Mouse (Mus musculus): ENCODE results near the gene Slc16a4. TPM values are rescaled to one million over a fixed set of nuclear protein-coding genes. Genes with fewer than 3 reads are reported as not detected.

Slc16a4 gene
- 2.6 and 2.8 TPM in 2 replicates for polyA plus RNA-seq (2012; rRNA removed)

GRCm38 (mm10) chr3:107290764-107291381 lies at the start of gene Slc16a4:
TSS of gene Slc16a4 (plus strand) at chr3:107291230.
- H3K27me3 ChIP-seq (ENCODE audit: control insufficient read depth, insufficient read depth, low read length), result no peaks in the 10 kb centered on the region
- 0 out of 2 replicates have a peak within 1 kb of the TSS, but pooled peaks have one; percentile 21 for H3K27ac ChIP-seq (ENCODE audit: insufficient read depth, low read length)
- DNase-seq, result peak in 1 of 2 experiments; percentile 10
- no peak within 1 kb of the TSS for H3K4me3 ChIP-seq (replicated peaks; ENCODE audit: insufficient read depth, low read depth, low read length)
- no peaks in the 10 kb centered on the region for H3K4me1 ChIP-seq (ENCODE audit: control insufficient read depth, insufficient read depth, low read length)
- 34% methylated on average over 9 of the region's 9 CpGs for WGBS
- TF ChIP-seq POLR2A (IDR thresholded peaks at IDR 0.05; ENCODE audit: borderline replicate concordance, insufficient read depth, low read length), result no peak
- TF ChIP-seq CTCF (IDR thresholded peaks at IDR 0.05; ENCODE audit: borderline replicate concordance, insufficient read depth, low read depth, low read length), result no peak

DNA sequence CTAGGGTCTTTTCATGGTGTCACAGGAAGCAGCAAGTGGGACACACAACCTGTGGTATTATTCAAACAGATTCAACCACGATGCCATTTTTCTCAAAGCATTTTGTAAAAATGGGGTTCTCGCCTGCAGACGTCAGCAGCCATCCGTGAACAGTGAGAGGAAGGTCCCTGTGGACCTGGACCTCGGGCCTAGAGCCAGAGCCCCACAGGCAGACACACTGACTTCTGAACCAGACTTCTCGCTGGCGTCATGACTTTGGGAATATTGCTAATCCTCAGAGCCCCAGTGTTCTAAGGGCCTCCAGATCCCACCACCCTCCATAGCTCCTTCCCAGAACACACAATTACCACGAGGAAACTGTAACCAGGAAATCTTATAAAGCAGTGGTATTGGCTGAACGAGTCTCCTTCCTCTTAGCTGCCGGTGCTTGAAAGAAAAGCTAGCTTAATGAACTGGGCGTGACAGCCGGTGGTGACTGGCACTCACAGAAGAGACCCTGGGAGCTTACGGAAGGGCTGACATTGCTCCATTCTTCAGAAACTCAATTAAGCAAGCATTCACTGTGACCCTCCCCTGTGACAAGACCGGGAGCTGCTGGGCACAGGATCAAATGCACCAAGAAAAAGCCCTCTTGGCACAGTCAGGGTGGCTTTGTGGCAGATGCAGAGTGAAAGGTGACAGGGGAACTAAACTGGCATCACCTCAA lies 49.5 kb upstream of the Slc16a4 start:
- Histone ChIP-seq H3K4me3 (replicated peaks; ENCODE audit: insufficient read depth, low read depth, low read length) (no peak overlapping the region), H3K27me3 (ENCODE audit: control insufficient read depth, insufficient read depth, low read length) (no peaks in the 10 kb centered on the region), H3K4me1 (ENCODE audit: control insufficient read depth, insufficient read depth, low read length) (no peaks in the 10 kb centered on the region; the same call in 1 of the 2 replicates), H3K27ac (ENCODE audit: insufficient read depth, low read length) (no peak overlapping the region)
- 10% methylated on average over 14 of the region's 14 CpGs for WGBS
- no peak for DNase-seq
- no peak for TF ChIP-seq CTCF (IDR thresholded peaks at IDR 0.05; ENCODE audit: borderline replicate concordance, insufficient read depth, low read depth, low read length)
- no peak for TF ChIP-seq POLR2A (IDR thresholded peaks at IDR 0.05; ENCODE audit: borderline replicate concordance, insufficient read depth, low read length)

DNA sequence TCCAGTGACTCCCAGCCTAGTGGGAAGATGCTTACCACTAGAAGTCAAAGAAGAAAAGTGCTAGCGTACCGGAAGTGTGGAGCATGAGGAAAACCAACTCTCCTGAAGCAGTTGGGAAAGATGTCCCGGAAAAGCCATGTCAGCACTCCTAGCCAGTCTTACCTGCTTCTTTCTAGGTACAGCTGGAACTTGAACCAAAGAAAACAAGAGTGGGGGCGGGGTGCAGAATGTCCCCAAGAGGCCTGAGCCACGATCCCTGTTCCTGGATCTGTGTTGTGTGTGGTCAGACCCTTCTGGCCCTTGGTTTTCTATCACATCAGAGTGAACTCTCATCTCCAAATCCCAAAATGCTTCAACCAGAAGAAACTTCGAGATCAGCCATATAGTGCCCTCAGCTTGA lies 44.2 kb upstream of the Slc16a4 start:
- no peak overlapping the region for H3K4me3 ChIP-seq (replicated peaks; ENCODE audit: insufficient read depth, low read depth, low read length)
- no peak for DNase-seq
- WGBS, result 74% methylated on average over 6 of the region's 6 CpGs
- no peaks in the 10 kb centered on the region; the same call in 1 of the 2 replicates for H3K4me1 ChIP-seq (ENCODE audit: control insufficient read depth, insufficient read depth, low read length)
- H3K27ac ChIP-seq (ENCODE audit: insufficient read depth, low read length), result no peak overlapping the region
- TF ChIP-seq POLR2A (IDR thresholded peaks at IDR 0.05; ENCODE audit: borderline replicate concordance, insufficient read depth, low read length), result no peak
- no peaks in the 10 kb centered on the region for H3K27me3 ChIP-seq (ENCODE audit: control insufficient read depth, insufficient read depth, low read length)

GRCm38 (mm10) chr3:107249042-107249441 lies 42.0 kb upstream of the Slc16a4 start:
- no peaks in the 10 kb centered on the region for H3K27me3 ChIP-seq (ENCODE audit: control insufficient read depth, insufficient read depth, low read length)
- H3K4me3 ChIP-seq (replicated peaks; ENCODE audit: insufficient read depth, low read depth, low read length), result no peak overlapping the region
- H3K27ac ChIP-seq (ENCODE audit: insufficient read depth, low read length), result no peak overlapping the region
- DNase-seq, result no peak
- 46% methylated on average over 3 of the region's 3 CpGs for WGBS
- TF ChIP-seq POLR2A (IDR thresholded peaks at IDR 0.05; ENCODE audit: borderline replicate concordance, insufficient read depth, low read length), result no peak
- no peak for TF ChIP-seq CTCF (IDR thresholded peaks at IDR 0.05; ENCODE audit: borderline replicate concordance, insufficient read depth, low read depth, low read length)
- H3K4me1 ChIP-seq (ENCODE audit: control insufficient read depth, insufficient read depth, low read length), result no peaks in the 10 kb centered on the region

GRCm38 (mm10) chr3:107250320-107250719 lies 40.7 kb upstream of the Slc16a4 start:
- Histone ChIP-seq H3K27ac (ENCODE audit: insufficient read depth, low read length) (no peak overlapping the region), H3K4me1 (ENCODE audit: control insufficient read depth, insufficient read depth, low read length) (no peaks in the 10 kb centered on the region), H3K4me3 (replicated peaks; ENCODE audit: insufficient read depth, low read depth, low read length) (no peak overlapping the region), H3K27me3 (ENCODE audit: control insufficient read depth, insufficient read depth, low read length) (no peaks in the 10 kb centered on the region; the same call in 1 of the 2 replicates)
- no peak for DNase-seq
- TF ChIP-seq CTCF (IDR thresholded peaks at IDR 0.05; ENCODE audit: borderline replicate concordance, insufficient read depth, low read depth, low read length), result no peak
- TF ChIP-seq POLR2A (IDR thresholded peaks at IDR 0.05; ENCODE audit: borderline replicate concordance, insufficient read depth, low read length), result no peak
- 81% methylated on average over 2 of the region's 2 CpGs for WGBS

- TF ChIP-seq POLR2A (IDR thresholded peaks at IDR 0.05; ENCODE audit: borderline replicate concordance, insufficient read depth, low read length), result no peak
- no peak for TF ChIP-seq CTCF (IDR thresholded peaks at IDR 0.05; ENCODE audit: borderline replicate concordance, insufficient read depth, low read depth, low read length)
- Histone ChIP-seq H3K4me1 (ENCODE audit: control insufficient read depth, insufficient read depth, low read length) (no peaks in the 10 kb centered on the region), H3K27ac (ENCODE audit: insufficient read depth, low read length) (no peak overlapping the region), H3K27me3 (ENCODE audit: control insufficient read depth, insufficient read depth, low read length) (no peaks in the 10 kb centered on the region; the same call in 1 of the 2 replicates), H3K4me3 (replicated peaks; ENCODE audit: insufficient read depth, low read depth, low read length) (no peak overlapping the region)
- no peak for DNase-seq
- 70% methylated on average over 4 of the region's 4 CpGs for WGBS
Observed at GRCm38 (mm10) chr3:107252035-107252434, 39.0 kb upstream of the Slc16a4 start.

- H3K4me1 ChIP-seq (ENCODE audit: control insufficient read depth, insufficient read depth, low read length), result no peaks in the 10 kb centered on the region
- H3K27ac ChIP-seq (ENCODE audit: insufficient read depth, low read length), result no peak overlapping the region
- 78% methylated on average over 5 of the region's 5 CpGs for WGBS
- no peaks in the 10 kb centered on the region; the same call in 1 of the 2 replicates for H3K27me3 ChIP-seq (ENCODE audit: control insufficient read depth, insufficient read depth, low read length)
- TF ChIP-seq POLR2A (IDR thresholded peaks at IDR 0.05; ENCODE audit: borderline replicate concordance, insufficient read depth, low read length) (no peak), CTCF (IDR thresholded peaks at IDR 0.05; ENCODE audit: borderline replicate concordance, insufficient read depth, low read depth, low read length) (no peak)
- no peak overlapping the region for H3K4me3 ChIP-seq (replicated peaks; ENCODE audit: insufficient read depth, low read depth, low read length)
- no peak for DNase-seq
Observed at GRCm38 (mm10) chr3:107253925-107254324, 37.1 kb upstream of the Slc16a4 start.

GRCm38 (mm10) chr3:107255992-107256391 lies 35.0 kb upstream of the Slc16a4 start:
- no peak overlapping the region for H3K27ac ChIP-seq (ENCODE audit: insufficient read depth, low read length)
- no peak for TF ChIP-seq CTCF (IDR thresholded peaks at IDR 0.05; ENCODE audit: borderline replicate concordance, insufficient read depth, low read depth, low read length)
- TF ChIP-seq POLR2A (IDR thresholded peaks at IDR 0.05; ENCODE audit: borderline replicate concordance, insufficient read depth, low read length), result no peak
- H3K4me1 ChIP-seq (ENCODE audit: control insufficient read depth, insufficient read depth, low read length), result no peaks in the 10 kb centered on the region
- DNase-seq, result no peak
- no peak overlapping the region for H3K4me3 ChIP-seq (replicated peaks; ENCODE audit: insufficient read depth, low read depth, low read length)
- H3K27me3 ChIP-seq (ENCODE audit: control insufficient read depth, insufficient read depth, low read length), result no peaks in the 10 kb centered on the region; the same call in 1 of the 2 replicates
- 88% methylated on average over 3 of the region's 3 CpGs for WGBS

Measured in cerebellum, adult 2 months (tissue).